Mouse (Mus musculus) heart, postnatal 25 days (tissue): ENCODE results near the gene Rapgef4. TPM values are rescaled to one million over a fixed set of nuclear protein-coding genes. Genes with fewer than 3 reads are reported as not detected.
"Not testable (repeated sequence)": the region's sequence is repeated elsewhere in the genome, so short reads cannot be mapped to it uniquely, and the experiment has no call there.

Experiments used
- DNase-seq: peaks from one replicate; pipeline ENCODE4 v3.0.0; 2022; ENCODE audit warnings: low spot score
- intact Hi-C: fragments of 180-260 bp; cut with DNase I; formaldehyde crosslinking; loops from one replicate; pipeline ENCODE4 v1.15.1; 2025
- total RNA-seq, 2 experiments: library from RNA; stranded (reverse); gene quantifications; 2 replicates each; pipeline ENCODE4 v1.2.3; 2021

Rapgef4 gene
- total RNA-seq, 2 experiments from 2014 or later, result 21.5 to 23.1 TPM

- intact Hi-C loops, result loop anchor here (2.0 to 5.0 kb wide), 2 partner anchors 15 to 36 kb away; no protein-coding TSS in a partner anchor
These were observed 75.2 kb downstream of the Rapgef4 start for GRCm38 (mm10) chr2:72056081-72056874.

GRCm38 (mm10) chr2:72062931-72063330, 81.9 kb downstream of the Rapgef4 start:
- no peak for DNase-seq
- intact Hi-C loops, result no loop called here

More at GRCm38 (mm10) chr2:72056081-72056874, 75.2 kb downstream of the Rapgef4 start:
- DNase-seq, result no peak

- intact Hi-C loops, result no loop called here
- DNase-seq, result no peak
These were observed 87.5 kb downstream of the Rapgef4 start for GRCm38 (mm10) chr2:72068505-72068904.

GRCm38 (mm10) chr2:72070086-72070485, 89.0 kb downstream of the Rapgef4 start:
- no peak for DNase-seq
- intact Hi-C loops, result loop anchor here (2.0 kb wide), 1 partner anchor 13 kb away; no protein-coding TSS in a partner anchor

- intact Hi-C loops, DNase-seq: not testable (repeated sequence)
These were observed 92.1 kb downstream of the Rapgef4 start for GRCm38 (mm10) chr2:72073121-72073520.

- no peak for DNase-seq
- intact Hi-C loops, result no loop called here
These were observed 94.0 kb downstream of the Rapgef4 start for GRCm38 (mm10) chr2:72074999-72075561.

- intact Hi-C loops, result no loop called here
- no peak for DNase-seq
These were observed 96.6 kb downstream of the Rapgef4 start for GRCm38 (mm10) chr2:72077490-72078139.

GRCm38 (mm10) chr2:72078140-72078521, 97.1 kb downstream of the Rapgef4 start:
- no peak for DNase-seq
- intact Hi-C loops, result no loop called here

- intact Hi-C loops, result no loop called here
- no peak for DNase-seq
These were observed 98.1 kb downstream of the Rapgef4 start for GRCm38 (mm10) chr2:72079110-72079509.

- no peak for DNase-seq
- intact Hi-C loops, result no loop called here
These were observed 101.8 kb downstream of the Rapgef4 start for GRCm38 (mm10) chr2:72082846-72083245.

GRCm38 (mm10) chr2:72088886-72089285, 107.8 kb downstream of the Rapgef4 start:
- intact Hi-C loops, result no loop called here
- DNase-seq, result no peak

- no peak for DNase-seq
- intact Hi-C loops, result loop anchor here (5.0 kb wide), 2 partner anchors 33 to 132 kb away; no protein-coding TSS in a partner anchor
These were observed 109.0 kb downstream of the Rapgef4 start for GRCm38 (mm10) chr2:72090061-72090460.

GRCm38 (mm10) chr2:72092046-72092445, 111.0 kb downstream of the Rapgef4 start:
- intact Hi-C loops, result loop anchor here (5.0 kb wide), 2 partner anchors 35 to 130 kb away; no protein-coding TSS in a partner anchor
- no peak for DNase-seq

GRCm38 (mm10) chr2:72093402-72094037, 112.5 kb downstream of the Rapgef4 start:
- no peak for DNase-seq

GRCm38 (mm10) chr2:72094038-72094437, 113.0 kb downstream of the Rapgef4 start:
- intact Hi-C loops, result loop anchor here (2.0 to 5.0 kb wide), 3 partner anchors 37 to 128 kb away; no protein-coding TSS in a partner anchor
- no peak for DNase-seq

More at GRCm38 (mm10) chr2:72093402-72094037, 112.5 kb downstream of the Rapgef4 start:
- intact Hi-C loops, result loop anchor here (2.0 to 5.0 kb wide), 3 partner anchors 36 to 129 kb away; no protein-coding TSS in a partner anchor

GRCm38 (mm10) chr2:72094446-72094845, 113.4 kb downstream of the Rapgef4 start:
- intact Hi-C loops, result loop anchor here (2.0 to 5.0 kb wide), 3 partner anchors 37 to 128 kb away; no protein-coding TSS in a partner anchor
- DNase-seq, result no peak

GRCm38 (mm10) chr2:72095002-72095401, 114.0 kb downstream of the Rapgef4 start:
- DNase-seq, result no peak
- intact Hi-C loops, result loop anchor here (2.0 to 5.0 kb wide), 2 partner anchors 50 to 102 kb away; no protein-coding TSS in a partner anchor

GRCm38 (mm10) chr2:72096345-72096744, 115.3 kb downstream of the Rapgef4 start:
- intact Hi-C loops, result loop anchor here (1.0 to 5.0 kb wide), 2 partner anchors 53 to 101 kb away; no protein-coding TSS in a partner anchor
- no peak for DNase-seq

GRCm38 (mm10) chr2:72098366-72098765, 117.3 kb downstream of the Rapgef4 start:
- intact Hi-C loops, result loop anchor here (5.0 kb wide), 1 partner anchor 99 kb away; no protein-coding TSS in a partner anchor
- DNase-seq, result no peak

- DNase-seq, result no peak
- intact Hi-C loops, result no loop called here
These were observed 123.6 kb downstream of the Rapgef4 start for GRCm38 (mm10) chr2:72104604-72105003.
